Mouse (Mus musculus) MEL (cell line): ENCODE data around the gene Ripor1.

ENCODE experiments used
- CTCF ChIP-seq, 3 experiments: IDR thresholded peaks in 2 of 3; conservative IDR thresholded peaks in 1 of 3; 2 replicates each; pipeline ENCODE4 v1.5.1; 2011 to 2012; ENCODE audit warnings: low read length in 3 of 3, low read depth in 2 of 3, mild to moderate bottlenecking in 2 of 3, improper control_type of control experiment in 1 of 3, inconsistent platforms in 1 of 3, mixed read lengths in 1 of 3, moderate library complexity in 1 of 3; ENCODE audit not compliant: control insufficient read depth in 1 of 3, insufficient read depth in 1 of 3, poor library complexity in 1 of 3, severe bottlenecking in 1 of 3
- EP300 ChIP-seq, 2 experiments: IDR thresholded peaks; 2 replicates each; pipeline ENCODE4 v1.6.1; 2011; ENCODE audit warnings: improper control_type of control experiment in 2 of 2, low read length in 2 of 2, low read depth in 1 of 2, mild to moderate bottlenecking in 1 of 2
- GABPA ChIP-seq: IDR thresholded peaks from 2 replicates; pipeline ENCODE4 v1.6.1; 2012; ENCODE audit warnings: low read depth, mild to moderate bottlenecking, inconsistent platforms, low read length, improper control_type of control experiment, moderate library complexity
- GATA1 ChIP-seq: IDR thresholded peaks from 2 replicates; pipeline ENCODE4 v1.6.1; 2011; ENCODE audit warnings: low read depth, low read length, improper control_type of control experiment
- HCFC1 ChIP-seq: IDR thresholded peaks from 2 replicates; pipeline ENCODE4 v1.6.1; 2012; ENCODE audit warnings: low read depth, mild to moderate bottlenecking, inconsistent platforms, low read length, improper control_type of control experiment, moderate library complexity
- MAFK ChIP-seq: IDR thresholded peaks from 2 replicates; pipeline ENCODE4 v1.6.1; 2011; ENCODE audit warnings: low read depth, mild to moderate bottlenecking, low read length, improper control_type of control experiment, borderline replicate concordance
- MAX ChIP-seq: IDR thresholded peaks from 2 replicates; pipeline ENCODE4 v1.6.1; 2011; ENCODE audit warnings: low read length, improper control_type of control experiment
- MYC ChIP-seq: IDR thresholded peaks from 2 replicates; pipeline ENCODE4 v1.6.1; 2011; ENCODE audit warnings: low read depth, mild to moderate bottlenecking, low read length, improper control_type of control experiment, moderate library complexity
- POLR2A ChIP-seq, 2 experiments: IDR thresholded peaks; 2 replicates each; pipeline ENCODE4 v1.6.1; 2011 to 2012; ENCODE audit warnings: low read length in 2 of 2, mild to moderate bottlenecking in 2 of 2, control low read depth in 1 of 2, improper control_type of control experiment in 1 of 2, low read depth in 1 of 2, moderate library complexity in 1 of 2; ENCODE audit not compliant: control insufficient read depth in 1 of 2, insufficient read depth in 1 of 2, poor library complexity in 1 of 2
- POLR2AphosphoS5 ChIP-seq: IDR thresholded peaks from 2 replicates; pipeline ENCODE4 v1.6.1; 2012; ENCODE audit warnings: low read depth, borderline replicate concordance, mild to moderate bottlenecking, inconsistent platforms, low read length, moderate library complexity, mixed read lengths
- RCOR1 ChIP-seq: IDR thresholded peaks from 2 replicates; pipeline ENCODE4 v1.6.1; 2012; ENCODE audit warnings: low read depth, mild to moderate bottlenecking, inconsistent platforms, low read length, improper control_type of control experiment
- TBP ChIP-seq: IDR thresholded peaks from 2 replicates; pipeline ENCODE4 v1.8.0; 2011; ENCODE audit warnings: low read depth, low read length, improper control_type of control experiment
- USF1 ChIP-seq: IDR thresholded peaks from 2 replicates; pipeline ENCODE4 v1.6.1; 2014; ENCODE audit warnings: low read depth, mild to moderate bottlenecking, inconsistent platforms, low read length, improper control_type of control experiment, moderate library complexity
- ZNF384 ChIP-seq: IDR thresholded peaks from 2 replicates; pipeline ENCODE4 v1.6.1; 2012; ENCODE audit warnings: low read depth, mild to moderate bottlenecking, inconsistent platforms, low read length, improper control_type of control experiment

GRCm38 (mm10) chr8:105645205-105645604, 40.1 kb downstream of the Ripor1 start:
- TF ChIP-seq MYC (no peak), POLR2A (IDR thresholded peaks at IDR 0.05; ENCODE audit: control insufficient read depth in 1 of 2, insufficient read depth in 1 of 2, low read depth in 1 of 2, low read length in 2 of 2, poor library complexity in 1 of 2) (no peak), USF1 (no peak), CTCF (IDR thresholded peaks at IDR 0.05 in 2 of 3, conservative IDR thresholded peaks at IDR 0.05 in 1 of 3; ENCODE audit: control insufficient read depth in 1 of 3, insufficient read depth in 1 of 3, low read depth in 2 of 3, low read length in 3 of 3, poor library complexity in 1 of 3, severe bottlenecking in 1 of 3) (no peak), EP300 (IDR thresholded peaks at IDR 0.05; ENCODE audit: low read depth in 1 of 2, low read length in 2 of 2) (no peak), MAX (no peak), ZNF384 (no peak), POLR2AphosphoS5 (no peak), GABPA (no peak), RCOR1 (no peak), HCFC1 (no peak), GATA1 (no peak), TBP (no peak), MAFK (no peak)
